Mouse (Mus musculus): Measurements from ENCODE around the gene Heatr6. TPM values are rescaled to one million over a fixed set of nuclear protein-coding genes. Genes with fewer than 3 reads are reported as not detected.
A peak's percentile ranks its signal among the peaks of the same experiment; 100 is the strongest.

The Heatr6 gene
- polyA plus RNA-seq, 1 experiment = 17.5 TPM

GRCm38 (mm10) chr11:83733071-83733640 lies 20.3 kb upstream of the Heatr6 start:
- H3K27ac ChIP-seq (ENCODE audit: insufficient read depth, low read depth, low read length) = peak overlapping the region; percentile 42
- TF ChIP-seq POLR2A (IDR thresholded peaks at IDR 0.05; ENCODE audit: borderline replicate concordance, low read depth, low read length) (no peak), CTCF (IDR thresholded peaks at IDR 0.05; ENCODE audit: low read depth, low read length) (no peak)
- peaks cover 40% of the 10 kb centered on the region for H3K4me1 ChIP-seq (ENCODE audit: control insufficient read depth, insufficient read depth, low read length)
- no peak overlapping the region for H3K4me3 ChIP-seq (ENCODE audit: insufficient read depth, low read length)

GRCm38 (mm10) chr11:83734215-83734614 lies 19.3 kb upstream of the Heatr6 start:
- no peak for TF ChIP-seq POLR2A (IDR thresholded peaks at IDR 0.05; ENCODE audit: borderline replicate concordance, low read depth, low read length)
- TF ChIP-seq CTCF (IDR thresholded peaks at IDR 0.05; ENCODE audit: low read depth, low read length) = no peak
- H3K27ac ChIP-seq (ENCODE audit: insufficient read depth, low read depth, low read length) = peak overlapping the region; percentile 12; the same call in 1 of the 2 replicates
- no peak overlapping the region for H3K4me3 ChIP-seq (ENCODE audit: insufficient read depth, low read length)
- H3K4me1 ChIP-seq (ENCODE audit: control insufficient read depth, insufficient read depth, low read length) = peaks cover 38% of the 10 kb centered on the region

- Histone ChIP-seq H3K4me1 (ENCODE audit: control insufficient read depth, insufficient read depth, low read length) (peaks cover 38% of the 10 kb centered on the region), H3K4me3 (ENCODE audit: insufficient read depth, low read length) (no peak overlapping the region), H3K27ac (ENCODE audit: insufficient read depth, low read depth, low read length) (no peak overlapping the region)
- TF ChIP-seq POLR2A (IDR thresholded peaks at IDR 0.05; ENCODE audit: borderline replicate concordance, low read depth, low read length) (no peak), CTCF (IDR thresholded peaks at IDR 0.05; ENCODE audit: low read depth, low read length) (no peak)
Observed at GRCm38 (mm10) chr11:83735881-83736280, 17.6 kb upstream of the Heatr6 start.

GRCm38 (mm10) chr11:83737109-83737558 lies 16.4 kb upstream of the Heatr6 start:
- TF ChIP-seq POLR2A (IDR thresholded peaks at IDR 0.05; ENCODE audit: borderline replicate concordance, low read depth, low read length) = no peak
- no peak for TF ChIP-seq CTCF (IDR thresholded peaks at IDR 0.05; ENCODE audit: low read depth, low read length)
- Histone ChIP-seq H3K27ac (ENCODE audit: insufficient read depth, low read depth, low read length) (peak overlapping the region; percentile 81), H3K4me3 (ENCODE audit: insufficient read depth, low read length) (no peak overlapping the region; the same call in 1 of the 2 replicates), H3K4me1 (ENCODE audit: control insufficient read depth, insufficient read depth, low read length) (peaks cover 38% of the 10 kb centered on the region)

GRCm38 (mm10) chr11:83739241-83739640 lies 14.3 kb upstream of the Heatr6 start:
- H3K4me3 ChIP-seq (ENCODE audit: insufficient read depth, low read length) = no peak overlapping the region
- H3K4me1 ChIP-seq (ENCODE audit: control insufficient read depth, insufficient read depth, low read length) = peaks cover 49% of the 10 kb centered on the region

GRCm38 (mm10) chr11:83740443-83740991 lies 13.0 kb upstream of the Heatr6 start:
- Histone ChIP-seq H3K4me1 (ENCODE audit: control insufficient read depth, insufficient read depth, low read length) (peaks cover 51% of the 10 kb centered on the region), H3K4me3 (ENCODE audit: insufficient read depth, low read length) (no peak overlapping the region), H3K27ac (ENCODE audit: insufficient read depth, low read depth, low read length) (no peak overlapping the region)
- TF ChIP-seq POLR2A (IDR thresholded peaks at IDR 0.05; ENCODE audit: borderline replicate concordance, low read depth, low read length) (no peak), CTCF (IDR thresholded peaks at IDR 0.05; ENCODE audit: low read depth, low read length) (no peak)

More at GRCm38 (mm10) chr11:83739241-83739640, 14.3 kb upstream of the Heatr6 start:
- H3K27ac ChIP-seq (ENCODE audit: insufficient read depth, low read depth, low read length) = no peak overlapping the region
- TF ChIP-seq POLR2A (IDR thresholded peaks at IDR 0.05; ENCODE audit: borderline replicate concordance, low read depth, low read length) = no peak
- no peak for TF ChIP-seq CTCF (IDR thresholded peaks at IDR 0.05; ENCODE audit: low read depth, low read length)

GRCm38 (mm10) chr11:83741841-83742240 lies 11.7 kb upstream of the Heatr6 start:
- peaks cover 42% of the 10 kb centered on the region for H3K4me1 ChIP-seq (ENCODE audit: control insufficient read depth, insufficient read depth, low read length)
- no peak overlapping the region for H3K27ac ChIP-seq (ENCODE audit: insufficient read depth, low read depth, low read length)
- no peak for TF ChIP-seq CTCF (IDR thresholded peaks at IDR 0.05; ENCODE audit: low read depth, low read length)
- no peak for TF ChIP-seq POLR2A (IDR thresholded peaks at IDR 0.05; ENCODE audit: borderline replicate concordance, low read depth, low read length)

GRCm38 (mm10) chr11:83742731-83743355 lies 10.7 kb upstream of the Heatr6 start:
- H3K4me1 ChIP-seq (ENCODE audit: control insufficient read depth, insufficient read depth, low read length) = peaks cover 40% of the 10 kb centered on the region
- H3K4me3 ChIP-seq (ENCODE audit: insufficient read depth, low read length) = no peak overlapping the region
- H3K27ac ChIP-seq (ENCODE audit: insufficient read depth, low read depth, low read length) = no peak overlapping the region
- TF ChIP-seq POLR2A (IDR thresholded peaks at IDR 0.05; ENCODE audit: borderline replicate concordance, low read depth, low read length) = no peak
- TF ChIP-seq CTCF (IDR thresholded peaks at IDR 0.05; ENCODE audit: low read depth, low read length) = no peak

More at GRCm38 (mm10) chr11:83741841-83742240, 11.7 kb upstream of the Heatr6 start:
- H3K4me3 ChIP-seq (ENCODE audit: insufficient read depth, low read length) = no peak overlapping the region

- H3K4me3 ChIP-seq (ENCODE audit: insufficient read depth, low read length) = no peak overlapping the region
- H3K27ac ChIP-seq (ENCODE audit: insufficient read depth, low read depth, low read length) = no peak overlapping the region
- peaks cover 37% of the 10 kb centered on the region for H3K4me1 ChIP-seq (ENCODE audit: control insufficient read depth, insufficient read depth, low read length)
- TF ChIP-seq POLR2A (IDR thresholded peaks at IDR 0.05; ENCODE audit: borderline replicate concordance, low read depth, low read length) (no peak), CTCF (IDR thresholded peaks at IDR 0.05; ENCODE audit: low read depth, low read length) (no peak)
Observed at GRCm38 (mm10) chr11:83743525-83743924, 10.0 kb upstream of the Heatr6 start.

GRCm38 (mm10) chr11:83746152-83746551 lies 7.3 kb upstream of the Heatr6 start:
- Histone ChIP-seq H3K4me3 (ENCODE audit: insufficient read depth, low read length) (no peak overlapping the region), H3K27ac (ENCODE audit: insufficient read depth, low read depth, low read length) (no peak overlapping the region), H3K4me1 (ENCODE audit: control insufficient read depth, insufficient read depth, low read length) (peaks cover 36% of the 10 kb centered on the region)
- TF ChIP-seq CTCF (IDR thresholded peaks at IDR 0.05; ENCODE audit: low read depth, low read length) (no peak), POLR2A (IDR thresholded peaks at IDR 0.05; ENCODE audit: borderline replicate concordance, low read depth, low read length) (no peak)

Measured in bone marrow macrophage, adult 2 months (primary cell).